In the genomic region with DNA sequence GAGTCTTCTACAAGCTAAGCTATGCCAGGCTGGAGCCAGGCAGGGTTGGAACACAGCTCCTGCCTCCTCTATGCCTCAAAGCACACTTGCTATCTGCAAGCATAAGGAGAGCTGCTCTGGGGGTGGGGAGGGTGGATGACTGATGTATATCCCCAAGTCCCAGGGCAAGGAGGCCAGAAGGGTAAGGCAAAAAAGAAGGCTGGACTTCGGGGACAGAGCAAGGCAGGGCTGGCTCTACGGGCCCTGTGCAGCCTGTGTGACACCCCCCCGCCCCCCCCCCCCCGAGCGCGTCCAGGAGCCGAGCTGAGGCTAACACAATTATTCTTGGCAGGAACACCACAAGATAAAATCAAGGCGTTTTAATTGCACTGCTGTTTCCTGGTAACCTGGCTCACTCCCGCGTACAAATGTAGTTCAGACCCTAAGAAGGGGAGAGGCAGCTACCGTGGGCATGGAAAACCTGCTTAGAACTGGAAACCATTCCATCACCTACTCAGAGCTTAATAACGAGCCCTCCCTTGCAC, we compare ENCODE assay signal across 1 mouse cellular context.
TF ChIP-seq lines count a peak whose summit lies in the region.

No protein-coding gene starts in this region.

TF ChIP-seq in MEL, 35 proteins besides CTCF, POLR2A, EP300 and RAD21:
- TF ChIP-seq JUND (IDR thresholded peaks at IDR 0.05; ENCODE audit: low read depth, low read length), result no peak
- TF ChIP-seq MAZ (IDR thresholded peaks at IDR 0.05; ENCODE audit: low read depth, low read length), result 0 out of 2 replicates have a peak, but pooled peaks have one; percentile 20
- TF ChIP-seq POLR2AphosphoS5 (IDR thresholded peaks at IDR 0.05; ENCODE audit: borderline replicate concordance, low read depth, low read length), result no peak
